Mouse (Mus musculus) hindbrain, embryonic 10.5 days (tissue): ENCODE measurements around the gene Dbp. TPM values are rescaled to one million over a fixed set of nuclear protein-coding genes. Genes with fewer than 3 reads are reported as not detected.
A peak's percentile ranks its signal among the peaks of the same experiment; 100 is the strongest.

Experiments used
- DNase-seq: peaks from one replicate; pipeline ENCODE4 v3.0.0-alpha.2; 2017; ENCODE audit warnings: low spot score
- H3K27ac ChIP-seq: fragments of 300-500 bp; sonication (generic); 2 replicates; pipeline ENCODE4 v1.5.1; 2016; ENCODE audit warnings: mild to moderate bottlenecking, moderate library complexity
- H3K27me3 ChIP-seq: fragments of 300-500 bp; sonication (generic); 2 replicates; pipeline ENCODE4 v1.6.1; 2016; ENCODE audit warnings: mild to moderate bottlenecking; ENCODE audit not compliant: poor library complexity, insufficient read depth, severe bottlenecking
- H3K36me3 ChIP-seq: fragments of 300-500 bp; sonication (generic); 2 replicates; pipeline ENCODE4 v1.6.1; 2016; ENCODE audit warnings: mild to moderate bottlenecking, moderate library complexity
- H3K4me1 ChIP-seq: fragments of 300-500 bp; sonication (generic); replicated peaks from 2 replicates; pipeline ENCODE4 v1.6.1; 2016; ENCODE audit warnings: mild to moderate bottlenecking
- H3K4me3 ChIP-seq: fragments of 300-500 bp; sonication (generic); 2 replicates; pipeline ENCODE4 v1.5.1; 2016; ENCODE audit warnings: mild to moderate bottlenecking, moderate library complexity
- H3K9me3 ChIP-seq: fragments of 300-500 bp; sonication (generic); 2 replicates; pipeline ENCODE4 v1.6.1; 2016; ENCODE audit warnings: mild to moderate bottlenecking, moderate library complexity
- WGBS: fragments of 180-500 bp; shearing (Covaris S2); methylation state at CpG from one replicate; pipeline ENCODE4 v1.1.7; 2016; 5-methylcytosine and 5-hydroxymethylcytosine counted together
- polyA plus RNA-seq: library from polyadenylated mRNA; unstranded; fragments of >200 nt; fragmentation: Nextera tagmentation; extraction: Ambion mirVana; gene quantifications from 2 replicates; pipeline ENCODE4 v1.2.1, GENCODE M21; 2016

Gene Dbp
- polyA plus RNA-seq, 1 experiment from 2014 or later, result 3.4 TPM

- H3K4me1 ChIP-seq, result peaks cover 68% of the 10 kb centered on the region
- H3K27me3 ChIP-seq, result no peaks in the 10 kb centered on the region
- no peaks in the 10 kb centered on the region for H3K9me3 ChIP-seq
- WGBS, result 44% methylated on average over 6 of the region's 6 CpGs
- peaks cover 44% of the 10 kb centered on the region for H3K36me3 ChIP-seq
- peak overlapping the region; percentile 79; the same call in 1 of the 2 replicates for H3K4me3 ChIP-seq
- no peak overlapping the region for H3K27ac ChIP-seq
- DNase-seq, result peak; percentile 58
These were observed 4.1 kb downstream of the Dbp start for GRCm38 (mm10) chr7:45709036-45709435.

GRCm38 (mm10) chr7:45709677-45710355 lies 4.9 kb downstream of the Dbp start:
- WGBS, result 66% methylated on average over 14 of the region's 14 CpGs
- H3K36me3 ChIP-seq, result peaks cover 44% of the 10 kb centered on the region
- H3K4me1 ChIP-seq, result peaks cover 72% of the 10 kb centered on the region
- H3K27ac ChIP-seq, result peak overlapping the region; percentile 64; the same call in 1 of the 2 replicates
- DNase-seq, result no peak
- no peaks in the 10 kb centered on the region for H3K27me3 ChIP-seq
- no peak overlapping the region for H3K4me3 ChIP-seq
- no peaks in the 10 kb centered on the region for H3K9me3 ChIP-seq

GRCm38 (mm10) chr7:45710477-45711191 lies 5.7 kb downstream of the Dbp start:
- Histone ChIP-seq H3K27me3 (no peaks in the 10 kb centered on the region), H3K4me3 (no peak overlapping the region), H3K4me1 (peaks cover 73% of the 10 kb centered on the region), H3K36me3 (peaks cover 44% of the 10 kb centered on the region), H3K27ac (no peak overlapping the region), H3K9me3 (no peaks in the 10 kb centered on the region)
- DNase-seq, result no peak
- 95% methylated on average over 20 of the region's 20 CpGs for WGBS

DNA sequence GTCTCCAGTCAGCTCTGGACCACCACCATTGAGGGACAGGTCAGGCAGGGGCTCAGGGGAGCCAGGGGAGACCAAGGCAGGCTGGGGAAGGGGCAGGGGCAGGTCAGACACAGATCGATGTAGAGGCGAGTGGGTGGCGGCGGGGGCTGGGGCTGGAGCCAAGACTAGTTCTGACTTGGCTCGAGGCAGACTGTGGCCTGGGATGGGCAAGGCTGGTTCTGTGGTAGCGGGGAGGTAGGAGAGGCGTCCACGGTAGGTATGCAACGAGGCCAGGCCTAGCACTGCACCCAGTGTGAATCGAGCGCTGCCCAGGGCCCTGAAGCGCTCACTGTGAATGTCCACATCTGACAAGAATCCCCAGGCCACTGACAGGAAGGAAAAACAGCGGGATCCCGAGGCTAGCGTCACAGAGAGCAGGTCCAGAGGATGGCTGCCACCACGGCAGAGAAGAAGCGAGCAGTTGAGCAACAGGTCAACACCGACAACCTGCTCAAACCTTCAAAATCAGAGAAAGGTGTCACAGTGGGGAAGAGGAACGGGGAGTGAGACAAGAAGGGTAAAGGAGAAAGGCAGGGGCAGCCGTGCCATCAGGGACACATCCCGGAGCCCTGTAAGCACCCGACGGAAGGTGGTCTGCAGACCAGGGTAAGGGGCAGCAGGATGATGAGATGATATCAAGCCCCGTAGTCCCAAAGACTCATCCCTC lies 6.6 kb downstream of the Dbp start:
- H3K36me3 ChIP-seq, result peaks cover 44% of the 10 kb centered on the region
- peaks cover 73% of the 10 kb centered on the region for H3K4me1 ChIP-seq
- H3K27ac ChIP-seq, result no peak overlapping the region
- H3K9me3 ChIP-seq, result no peaks in the 10 kb centered on the region
- 92% methylated on average over 24 of the region's 24 CpGs for WGBS
- H3K4me3 ChIP-seq, result 0 out of 2 replicates have a peak overlapping the region, but pooled peaks have one; percentile 5
- H3K27me3 ChIP-seq, result no peaks in the 10 kb centered on the region
- DNase-seq, result no peak

DNA sequence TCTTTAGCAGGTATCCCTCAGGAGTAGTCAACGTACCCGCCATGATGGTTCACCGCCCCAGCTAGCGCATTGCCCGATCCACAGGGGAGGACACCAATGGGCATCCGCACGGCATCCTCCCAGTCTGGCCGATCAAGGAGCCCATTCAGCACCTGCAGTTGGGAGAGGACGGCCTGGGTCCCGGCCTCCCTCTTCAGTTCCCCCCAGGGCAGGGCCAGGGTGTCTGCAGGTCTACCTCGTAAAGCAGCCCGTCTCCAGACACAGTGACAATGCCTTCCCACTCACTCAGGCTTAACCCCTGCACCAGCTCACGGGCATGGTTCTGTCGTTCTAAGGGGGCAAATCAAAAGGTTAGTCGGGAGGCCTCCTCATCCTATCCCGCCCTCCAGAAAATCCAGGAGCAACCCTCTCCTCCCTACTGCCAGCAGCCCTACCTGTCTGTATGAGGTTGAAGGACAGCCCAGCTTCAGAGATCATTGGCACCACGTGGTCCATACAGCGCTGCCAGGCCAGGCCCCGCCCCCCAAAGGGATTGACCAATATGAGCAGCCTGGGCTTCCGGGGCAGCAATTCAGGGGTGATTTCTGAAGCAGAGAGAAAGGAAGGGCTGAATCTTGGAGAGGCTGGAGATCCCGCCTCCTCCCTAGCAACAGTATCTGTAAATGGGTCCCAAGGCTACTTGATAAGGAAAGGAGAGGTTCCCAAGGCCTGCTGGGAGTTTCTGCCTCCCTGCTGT lies 7.3 kb downstream of the Dbp start:
- no peak for DNase-seq
- H3K27ac ChIP-seq, result no peak overlapping the region
- no peaks in the 10 kb centered on the region for H3K9me3 ChIP-seq
- peaks cover 73% of the 10 kb centered on the region for H3K4me1 ChIP-seq
- WGBS, result 91% methylated on average over 21 of the region's 21 CpGs
- 0 out of 2 replicates have a peak overlapping the region, but pooled peaks have one; percentile 5 for H3K4me3 ChIP-seq
- peaks cover 44% of the 10 kb centered on the region for H3K36me3 ChIP-seq
- no peaks in the 10 kb centered on the region for H3K27me3 ChIP-seq

GRCm38 (mm10) chr7:45713396-45713795 lies 8.5 kb downstream of the Dbp start:
- Histone ChIP-seq H3K27me3 (no peaks in the 10 kb centered on the region), H3K27ac (no peak overlapping the region), H3K4me3 (no peak overlapping the region), H3K9me3 (no peaks in the 10 kb centered on the region), H3K4me1 (peaks cover 61% of the 10 kb centered on the region), H3K36me3 (peaks cover 44% of the 10 kb centered on the region)
- DNase-seq, result no peak
- WGBS, result 92% methylated on average over 16 of the region's 16 CpGs

GRCm38 (mm10) chr7:45713881-45714520 lies 9.1 kb downstream of the Dbp start:
- no peak for DNase-seq
- Histone ChIP-seq H3K36me3 (peaks cover 47% of the 10 kb centered on the region), H3K4me1 (peaks cover 60% of the 10 kb centered on the region), H3K9me3 (no peaks in the 10 kb centered on the region), H3K27me3 (no peaks in the 10 kb centered on the region), H3K4me3 (peak overlapping the region; percentile 82), H3K27ac (peak overlapping the region; percentile 88; the same call in 1 of the 2 replicates)
- WGBS, result 78% methylated on average over 6 of the region's 6 CpGs

DNA sequence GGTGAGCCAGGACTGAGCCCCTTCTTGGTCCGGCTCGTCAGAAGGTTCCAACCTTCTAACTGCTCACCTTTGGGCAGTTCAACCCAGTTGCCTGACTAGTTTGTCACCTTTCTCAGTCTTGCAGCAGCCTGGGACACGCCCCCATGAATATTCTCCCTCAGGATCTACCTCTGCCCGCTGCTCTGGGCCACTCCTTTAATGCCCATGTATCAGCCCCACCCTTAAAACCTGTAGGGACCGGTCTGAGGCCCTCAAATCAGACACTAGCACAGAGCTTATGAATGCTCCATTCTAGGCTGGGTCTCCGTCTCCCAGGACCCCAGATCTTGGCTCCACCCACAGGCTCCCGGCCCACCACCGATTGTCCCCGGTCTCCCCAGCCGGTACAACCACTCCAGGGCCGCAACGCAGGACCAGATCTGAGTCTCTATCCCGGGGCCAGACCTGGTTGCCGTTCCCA lies 9.8 kb downstream of the Dbp start:
- peaks cover 60% of the 10 kb centered on the region for H3K4me1 ChIP-seq
- peak overlapping the region; percentile 82 for H3K4me3 ChIP-seq
- no peaks in the 10 kb centered on the region for H3K27me3 ChIP-seq
- H3K27ac ChIP-seq, result peak overlapping the region; percentile 88
- H3K9me3 ChIP-seq, result no peaks in the 10 kb centered on the region
- no peak for DNase-seq
- H3K36me3 ChIP-seq, result peaks cover 51% of the 10 kb centered on the region
- WGBS, result 11% methylated on average over 14 of the region's 14 CpGs

DNA sequence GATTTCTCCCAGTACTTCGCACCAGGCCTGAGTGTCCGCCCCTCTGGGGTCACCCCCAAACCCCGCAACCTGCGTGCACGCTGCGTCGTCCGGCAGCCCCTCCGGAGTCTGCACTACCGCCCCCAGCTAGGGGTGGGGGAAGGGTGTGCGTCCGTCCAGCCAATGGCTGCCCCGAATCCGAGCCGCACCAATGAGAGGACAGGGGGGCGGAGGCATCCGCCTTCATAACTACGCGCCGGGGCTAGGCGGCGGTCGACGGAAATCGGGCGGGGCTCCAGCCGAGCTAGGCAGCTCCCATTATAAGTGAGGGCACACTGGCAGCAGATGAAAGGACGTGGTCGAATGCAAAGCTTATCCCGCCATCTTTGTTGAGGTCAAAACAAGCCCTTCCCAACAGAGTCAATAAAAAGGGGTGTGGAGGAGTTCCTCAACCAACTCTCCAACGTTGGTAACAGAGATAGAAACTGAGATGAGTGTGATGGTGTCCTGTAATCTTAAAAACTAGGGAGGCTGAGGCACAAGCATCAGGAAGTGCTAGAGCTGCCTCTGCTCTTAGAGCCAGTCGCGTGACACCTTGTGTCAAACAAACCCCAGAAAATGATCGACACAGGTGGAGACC lies 10.3 kb downstream of the Dbp start, which contains the start of gene Rpl18:
Gene Rpl18, plus strand, starts transcription at position 368 of the 619 bp plus-strand sequence.
- H3K36me3 ChIP-seq, result peaks cover 51% of the 10 kb centered on the region
- DNase-seq, result peak; percentile 97
- peak within 1 kb of the TSS; percentile 88 for H3K27ac ChIP-seq
- 8% methylated on average over 34 of the region's 34 CpGs for WGBS
- no peaks in the 10 kb centered on the region for H3K9me3 ChIP-seq
- peak within 1 kb of the TSS; percentile 82 for H3K4me3 ChIP-seq
- H3K27me3 ChIP-seq, result no peaks in the 10 kb centered on the region
- peaks cover 60% of the 10 kb centered on the region for H3K4me1 ChIP-seq

- Histone ChIP-seq H3K9me3 (no peaks in the 10 kb centered on the region), H3K36me3 (peaks cover 51% of the 10 kb centered on the region), H3K27me3 (no peaks in the 10 kb centered on the region), H3K4me3 (peak overlapping the region; percentile 82), H3K4me1 (peaks cover 57% of the 10 kb centered on the region), H3K27ac (peak overlapping the region; percentile 88)
- no peak for DNase-seq
- whole genome bisulfite sequencing, result 86% methylated on average over 19 of the region's 19 CpGs
These were observed 11.0 kb downstream of the Dbp start for GRCm38 (mm10) chr7:45715741-45716459.

DNA sequence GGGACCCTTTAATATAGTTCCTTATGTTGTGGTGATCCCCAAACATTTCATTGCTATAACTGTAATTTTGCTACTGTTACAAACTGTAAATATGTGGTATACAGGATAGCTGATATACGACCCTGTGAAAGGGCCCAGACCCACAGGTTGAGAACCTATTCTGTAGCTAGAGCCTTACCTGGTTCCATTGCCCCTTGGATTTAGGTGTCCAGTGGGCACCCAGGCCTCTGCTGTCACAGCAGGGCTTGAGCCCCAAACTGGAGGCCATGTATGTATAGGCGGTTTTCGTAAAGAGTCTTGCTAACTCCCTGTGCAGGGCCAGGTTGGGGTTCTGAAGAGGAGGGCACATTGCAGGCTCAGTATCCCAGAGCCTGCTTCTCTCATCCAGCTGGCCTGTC lies 11.6 kb downstream of the Dbp start:
- no peak for DNase-seq
- H3K9me3 ChIP-seq, result no peaks in the 10 kb centered on the region
- H3K4me1 ChIP-seq, result peaks cover 60% of the 10 kb centered on the region
- H3K27me3 ChIP-seq, result no peaks in the 10 kb centered on the region
- WGBS, result 92% methylated on average over 3 of the region's 3 CpGs
- H3K36me3 ChIP-seq, result peaks cover 51% of the 10 kb centered on the region
- peak overlapping the region; percentile 91 for H3K4me3 ChIP-seq
- no peak overlapping the region; the same call in 1 of the 2 replicates for H3K27ac ChIP-seq
